Mouse (Mus musculus): Measurements from ENCODE around the gene Il5. TPM values are rescaled to one million over a fixed set of nuclear protein-coding genes. Genes with fewer than 3 reads are reported as not detected.

The Il5 gene
- not detected for total RNA-seq (2021)

DNA sequence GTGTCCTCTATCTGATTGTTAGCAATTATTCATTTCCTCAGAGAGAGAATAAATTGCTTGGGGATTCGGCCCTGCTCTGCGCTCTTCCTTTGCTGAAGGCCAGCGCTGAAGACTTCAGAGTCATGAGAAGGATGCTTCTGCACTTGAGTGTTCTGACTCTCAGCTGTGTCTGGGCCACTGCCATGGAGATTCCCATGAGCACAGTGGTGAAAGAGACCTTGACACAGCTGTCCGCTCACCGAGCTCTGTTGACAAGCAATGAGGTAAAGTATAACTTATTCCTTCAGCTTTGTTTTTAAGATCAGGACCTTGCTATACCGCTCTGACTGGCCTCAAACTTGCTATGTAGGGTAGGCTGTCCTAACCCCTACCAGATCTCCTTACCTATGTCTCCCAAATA, at the start of gene Il5:
Il5 (plus strand) TSS at position 80 of the 400 bp plus-strand sequence.
- no peak for DNase-seq

DNA sequence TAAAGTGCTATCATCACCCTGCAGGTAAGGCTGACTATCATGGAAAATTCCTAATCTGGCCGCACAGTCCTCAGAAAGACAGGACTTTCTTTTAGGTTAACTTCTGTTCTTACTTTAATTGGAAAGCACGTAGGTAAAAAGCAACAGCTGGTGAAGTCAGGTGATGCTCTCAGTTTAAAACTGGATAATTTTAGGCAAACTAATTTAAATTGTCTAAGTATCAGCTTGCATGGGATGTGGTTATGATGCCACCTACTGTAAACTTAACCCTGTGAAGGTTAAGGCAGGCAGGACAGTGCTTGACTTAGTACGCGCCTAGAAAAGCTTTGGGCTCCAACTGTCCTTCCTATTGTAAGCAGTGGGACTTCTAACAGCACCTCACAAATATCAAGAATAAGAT, 49.2 kb upstream of the Il5 start:
- no peak for DNase-seq

DNA sequence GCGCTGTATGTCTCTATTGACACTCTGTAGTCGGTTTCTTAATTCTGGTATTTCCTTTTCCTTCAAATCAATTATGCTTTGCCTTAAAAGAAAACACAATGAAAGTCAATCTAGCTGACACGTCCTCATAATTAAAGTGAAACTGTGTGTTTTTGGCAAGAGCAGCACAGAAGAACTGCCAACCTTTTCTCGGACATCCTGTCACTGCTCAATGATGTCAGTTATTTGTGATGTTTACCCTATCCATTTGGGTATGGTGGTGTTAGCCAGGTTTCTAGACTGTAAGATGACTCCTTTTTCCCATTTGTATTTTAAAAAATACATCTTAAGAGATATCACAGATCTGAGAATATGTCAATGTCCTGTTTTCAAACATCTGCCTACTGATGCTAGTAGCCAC, 40.5 kb upstream of the Il5 start:
- no peak for DNase-seq

DNA sequence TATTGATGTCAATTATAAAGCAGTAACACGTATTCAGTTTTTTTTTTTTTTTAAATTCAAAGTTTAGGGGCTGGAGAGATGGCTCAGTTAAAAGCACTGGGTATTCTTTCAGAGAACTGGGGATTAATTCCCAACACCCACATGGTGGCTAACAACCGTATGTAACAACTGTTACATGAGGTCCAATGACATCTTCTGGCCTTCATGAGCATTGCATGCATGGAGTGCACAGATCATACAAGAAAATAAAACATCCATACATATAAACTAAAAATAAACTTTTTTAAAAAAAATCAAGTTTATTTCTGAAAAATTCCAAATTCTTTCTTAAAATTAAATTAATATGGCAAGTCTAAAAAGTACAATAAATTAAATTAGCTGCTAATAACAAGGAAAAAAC, 38.9 kb upstream of the Il5 start:
- no peak for DNase-seq

DNA sequence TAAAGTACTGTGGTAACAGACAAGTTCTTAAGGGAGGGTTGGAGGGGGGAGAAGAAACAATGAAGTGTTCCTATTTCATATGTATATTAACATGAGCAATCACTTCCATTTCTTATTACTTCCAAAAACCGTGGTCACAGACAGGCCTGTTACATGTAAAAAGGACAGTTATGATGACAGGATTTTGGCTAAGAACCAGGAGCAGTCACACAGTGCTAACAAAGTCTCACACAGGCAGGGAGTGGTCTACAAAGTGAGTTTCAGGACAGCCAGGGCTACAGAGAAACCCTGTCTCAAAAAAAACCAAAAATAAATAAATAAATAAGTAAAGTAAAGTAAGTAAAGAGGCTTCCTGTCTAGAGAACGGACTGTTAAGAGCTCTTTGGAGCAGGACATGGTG, 38.4 kb upstream of the Il5 start:
- DNase-seq, result peak; percentile 34

DNA sequence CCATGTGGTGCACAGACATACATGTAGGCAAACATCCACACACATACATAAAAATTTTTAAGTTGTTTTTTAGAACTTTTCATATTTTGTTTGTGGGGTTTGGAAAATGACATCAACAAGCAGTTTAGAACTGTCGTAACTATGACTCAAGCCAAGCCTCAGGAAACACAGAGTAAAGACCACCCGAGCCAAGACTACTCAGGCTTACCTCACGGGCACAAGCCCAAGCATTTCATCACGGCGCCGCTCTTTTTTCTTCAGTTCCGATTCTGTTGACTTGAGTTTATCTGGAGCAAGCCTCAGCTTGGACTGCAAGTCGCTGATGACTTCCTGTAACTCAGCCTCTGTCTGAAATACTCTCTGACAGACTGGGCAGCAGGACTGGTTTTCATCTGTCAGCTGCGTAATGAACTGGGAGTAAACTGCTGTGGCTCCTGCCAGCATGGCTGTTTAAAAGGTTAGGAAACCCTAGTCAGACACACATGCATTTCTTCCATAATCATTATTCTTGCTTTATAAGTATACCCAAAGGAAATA, 37.5 kb upstream of the Il5 start:
- DNase-seq, result peak; percentile 29

DNA sequence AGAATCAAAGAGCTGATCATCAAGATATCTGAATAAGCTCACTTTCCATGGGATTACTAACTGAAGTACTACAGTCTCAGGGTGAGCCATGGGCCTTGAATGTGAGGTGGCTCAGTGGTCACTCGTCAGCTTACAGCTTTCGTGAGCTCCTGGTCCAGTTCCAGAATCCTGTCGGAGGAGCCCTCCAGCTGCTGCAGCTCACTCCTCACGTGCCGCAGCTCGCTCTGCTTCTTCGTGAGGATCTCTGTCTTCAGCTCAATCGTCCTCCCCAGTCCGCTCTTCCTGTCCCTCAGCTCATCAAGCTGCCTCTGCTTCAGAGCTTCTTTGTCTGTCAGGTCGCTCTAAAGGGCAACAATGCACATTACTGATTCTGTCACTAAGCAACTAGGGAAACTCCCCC, 28.6 kb upstream of the Il5 start:
- peak; percentile 37 for DNase-seq

DNA sequence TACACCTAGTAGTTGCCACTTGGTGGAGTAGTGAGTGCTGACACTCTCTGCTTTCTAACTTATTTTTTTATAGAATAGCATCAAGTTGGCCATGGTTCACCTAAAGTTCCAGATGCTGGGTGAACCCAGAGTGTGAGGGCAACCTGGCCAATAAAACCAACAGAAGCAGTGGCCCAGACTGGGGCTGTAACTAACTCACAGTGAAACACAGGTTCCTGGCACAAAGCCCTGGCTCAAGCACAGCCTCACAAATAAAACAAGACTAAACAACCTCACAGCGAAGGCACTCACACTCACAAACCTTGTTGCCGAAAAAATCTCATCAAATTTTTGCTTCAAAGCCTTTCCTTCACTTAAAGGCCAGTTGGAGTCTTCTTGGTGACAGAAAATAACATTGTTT, 22.1 kb upstream of the Il5 start:
- DNase-seq, result no peak

DNA sequence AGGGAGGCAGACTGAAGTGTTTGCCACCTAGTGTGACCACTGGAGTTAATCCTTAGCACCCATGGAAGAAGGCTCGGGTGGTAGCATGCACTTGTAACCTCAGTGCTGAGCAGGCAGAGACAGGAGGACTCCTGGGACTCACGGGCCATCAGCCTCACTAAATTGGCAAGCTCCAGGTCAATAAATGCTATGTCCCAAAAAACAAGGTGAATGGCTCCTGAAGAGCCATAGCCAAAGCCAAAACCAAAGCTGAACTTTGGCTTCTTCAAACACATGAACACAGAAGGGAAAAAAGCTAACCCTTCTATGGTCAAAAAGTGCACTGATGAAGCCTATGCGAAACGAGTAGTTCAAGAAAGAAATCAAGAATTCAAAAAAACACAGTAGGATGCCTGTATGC, 21.2 kb upstream of the Il5 start:
- DNase-seq, result no peak

DNA sequence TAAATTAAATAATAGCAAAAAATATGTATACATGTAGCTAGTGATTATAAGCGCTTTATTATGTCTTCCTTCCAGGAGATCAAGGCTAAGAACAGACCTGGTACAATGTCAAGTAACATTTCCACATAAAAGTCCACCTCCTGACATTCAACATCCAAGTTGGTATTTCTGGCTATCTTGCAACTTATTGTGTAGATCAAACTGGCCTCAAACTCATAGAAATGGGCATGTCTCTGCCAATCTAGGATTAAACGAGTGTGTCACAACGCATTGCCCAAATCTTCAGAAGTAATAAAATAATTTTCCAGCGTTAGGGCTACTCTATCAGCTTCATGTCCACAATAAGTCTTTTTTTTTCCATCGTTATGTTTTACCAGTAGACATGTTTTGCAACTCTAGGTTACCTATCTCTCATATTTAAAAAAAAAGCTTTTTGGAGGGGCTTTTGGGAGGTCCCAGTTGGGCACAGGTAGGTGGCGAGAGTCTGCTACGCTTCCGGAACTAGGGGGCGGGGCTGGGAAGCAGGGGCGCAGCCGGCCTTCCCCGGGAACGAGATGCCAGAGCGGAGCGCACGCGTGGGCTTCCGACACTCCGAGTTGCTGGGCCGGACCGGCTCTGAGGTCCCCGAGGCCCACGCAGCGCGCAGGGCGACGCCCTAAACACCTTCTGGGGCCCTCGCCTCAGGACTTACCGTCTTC, 14.2 kb upstream of the Il5 start:
- DNase-seq, result peak; percentile 45

DNA sequence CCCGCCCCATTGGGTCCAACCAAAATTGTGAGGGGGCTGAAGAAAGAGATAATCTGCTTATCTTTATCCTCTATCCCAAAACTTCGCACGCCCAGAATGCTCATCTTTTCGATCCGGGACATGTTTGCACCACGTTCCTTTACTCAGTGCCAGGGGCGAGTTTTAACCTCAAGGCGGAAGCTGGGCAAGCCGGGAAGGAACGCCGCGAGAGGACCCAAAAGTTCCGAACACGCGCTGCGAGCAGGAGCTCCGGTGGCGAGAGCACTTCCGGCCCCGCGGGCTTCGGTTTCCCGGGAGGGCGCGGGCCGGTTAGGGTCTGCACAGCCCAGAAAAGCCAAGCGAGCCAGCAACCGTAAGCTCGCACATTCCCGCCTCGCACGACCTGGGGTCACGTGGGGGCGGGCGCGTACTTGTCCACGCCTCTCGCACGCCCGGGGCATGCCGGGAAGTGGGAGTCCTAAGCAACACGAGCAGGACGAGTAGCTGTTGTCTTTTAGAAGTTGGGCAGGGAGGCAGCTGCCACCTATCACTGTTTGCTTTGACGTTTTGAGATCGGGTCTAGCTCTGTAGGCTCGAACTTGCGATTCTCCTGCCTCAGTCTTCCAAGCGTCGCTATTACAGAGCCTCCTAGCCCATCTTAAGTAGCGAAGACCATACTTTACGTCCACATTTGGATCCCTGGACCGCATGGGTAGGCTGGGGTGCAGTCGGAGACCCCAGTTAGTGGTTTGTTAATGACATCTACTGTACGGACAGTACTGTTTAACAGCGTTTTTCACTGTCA, 13.5 kb upstream of the Il5 start, which contains the start of gene Rad50:
Rad50 (minus strand) TSS at position 386 of the 784 bp plus-strand sequence.
- peak; percentile 90 for DNase-seq

DNA sequence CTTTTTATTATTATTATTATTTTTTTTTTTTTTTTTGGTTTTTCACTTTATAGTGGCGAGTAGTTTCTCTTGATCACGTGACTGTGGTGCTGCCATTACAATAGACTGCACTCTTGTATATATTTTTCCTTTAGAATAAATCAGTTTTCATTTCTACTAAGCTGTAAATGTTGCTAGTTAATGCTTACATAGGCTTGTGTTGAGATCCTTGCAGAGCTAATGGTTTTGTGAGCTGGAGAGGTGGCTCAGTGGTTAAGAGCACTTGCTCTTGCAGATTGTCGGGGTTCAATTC, 12.9 kb upstream of the Il5 start:
- no peak for DNase-seq

DNA sequence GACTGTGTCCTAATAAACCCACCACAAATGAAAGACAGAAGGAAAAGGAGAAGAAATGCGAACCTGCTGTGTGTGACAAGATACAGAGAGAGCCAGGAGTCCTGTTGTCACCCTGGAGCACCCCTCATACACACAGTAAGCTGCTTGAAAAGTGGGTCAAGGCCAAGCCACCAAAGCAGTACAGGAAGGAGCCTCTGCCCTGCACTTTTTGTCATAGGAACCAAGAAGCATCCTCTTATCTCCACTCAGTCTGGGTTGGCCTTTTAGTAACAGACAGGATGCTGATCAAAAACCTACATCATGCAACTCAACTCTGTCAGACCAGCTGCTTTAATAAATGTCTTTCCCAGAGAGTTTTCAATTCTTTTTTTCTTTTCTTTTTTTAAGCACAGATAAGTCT, 893 bp upstream of the Il5 start:
- no peak for DNase-seq

DNA sequence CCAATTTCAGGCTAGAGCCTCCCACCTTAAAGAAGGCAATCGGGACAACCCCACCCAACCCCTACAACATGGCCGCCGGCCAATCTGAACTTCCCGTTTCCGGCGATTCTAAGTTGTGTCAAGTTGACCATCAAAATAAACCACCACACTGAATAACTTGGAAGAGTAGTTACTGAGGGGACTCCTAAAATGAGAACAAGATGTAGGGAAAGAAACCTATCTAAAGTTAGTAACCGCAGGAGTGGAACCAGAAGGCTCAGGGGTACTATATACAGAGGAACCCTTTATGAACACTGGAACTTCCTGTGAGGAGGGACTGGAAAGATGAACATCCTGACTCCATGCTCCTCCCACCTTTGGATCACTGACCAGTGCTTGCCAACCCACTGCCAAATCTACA, 10.9 kb downstream of the Il5 start:
- DNase-seq, result no peak

DNA sequence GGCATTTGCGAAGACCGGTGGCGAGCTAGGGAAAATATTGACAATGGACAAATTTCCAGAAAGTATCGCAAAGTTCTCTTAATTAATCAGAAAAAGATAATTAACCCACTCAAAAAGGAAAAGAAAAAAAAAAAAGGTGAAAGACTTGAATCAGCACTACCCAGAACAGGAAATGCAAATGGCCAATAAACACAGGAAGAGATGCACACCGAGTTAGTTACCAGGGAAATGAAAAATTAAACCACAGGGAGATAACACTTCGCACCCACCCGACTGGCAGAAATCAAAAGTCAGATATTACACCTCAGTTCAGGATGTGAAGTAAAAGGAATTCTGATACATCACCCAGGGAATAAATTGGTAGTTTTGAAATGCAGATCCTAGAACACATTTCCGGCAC, 11.7 kb downstream of the Il5 start:
- DNase-seq, result no peak

DNA sequence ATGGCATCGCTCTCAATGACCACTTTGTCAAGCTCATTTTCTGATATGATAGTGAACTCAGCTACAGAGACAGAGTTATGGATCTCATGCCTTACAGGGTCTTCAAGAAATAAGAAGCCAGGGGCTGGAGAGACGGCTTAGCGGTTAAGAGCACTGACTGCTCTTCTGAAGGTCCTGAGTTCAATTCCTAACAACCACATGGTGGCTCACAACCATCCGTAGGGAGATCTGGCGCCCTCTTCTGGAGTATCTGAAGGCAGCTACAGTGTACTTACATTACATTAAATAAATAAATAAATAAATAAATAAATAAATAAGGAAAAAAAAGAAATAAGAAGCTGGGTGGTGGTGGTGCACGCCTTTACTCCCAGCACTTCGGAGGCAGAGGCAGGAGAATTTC, 13.2 kb downstream of the Il5 start:
- no peak for DNase-seq

DNA sequence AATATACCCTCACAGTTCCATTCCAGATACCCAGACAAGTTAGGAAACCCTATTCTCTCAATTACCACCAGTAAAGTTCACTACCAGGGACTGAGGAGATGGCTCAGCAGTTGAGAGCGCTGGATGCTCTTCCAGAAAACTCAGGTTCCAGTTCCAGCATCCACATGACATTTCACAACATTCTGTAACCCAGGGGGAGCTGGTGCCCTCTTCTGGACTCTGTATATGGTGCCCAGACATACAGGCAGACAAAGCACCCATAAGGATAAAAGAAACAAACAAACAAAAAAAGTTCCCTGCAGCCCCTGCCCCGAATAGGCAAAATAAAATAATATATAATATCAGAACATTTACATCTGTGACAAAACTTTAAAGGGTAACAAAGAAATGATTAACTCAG, 13.8 kb downstream of the Il5 start:
- no peak for DNase-seq

DNA sequence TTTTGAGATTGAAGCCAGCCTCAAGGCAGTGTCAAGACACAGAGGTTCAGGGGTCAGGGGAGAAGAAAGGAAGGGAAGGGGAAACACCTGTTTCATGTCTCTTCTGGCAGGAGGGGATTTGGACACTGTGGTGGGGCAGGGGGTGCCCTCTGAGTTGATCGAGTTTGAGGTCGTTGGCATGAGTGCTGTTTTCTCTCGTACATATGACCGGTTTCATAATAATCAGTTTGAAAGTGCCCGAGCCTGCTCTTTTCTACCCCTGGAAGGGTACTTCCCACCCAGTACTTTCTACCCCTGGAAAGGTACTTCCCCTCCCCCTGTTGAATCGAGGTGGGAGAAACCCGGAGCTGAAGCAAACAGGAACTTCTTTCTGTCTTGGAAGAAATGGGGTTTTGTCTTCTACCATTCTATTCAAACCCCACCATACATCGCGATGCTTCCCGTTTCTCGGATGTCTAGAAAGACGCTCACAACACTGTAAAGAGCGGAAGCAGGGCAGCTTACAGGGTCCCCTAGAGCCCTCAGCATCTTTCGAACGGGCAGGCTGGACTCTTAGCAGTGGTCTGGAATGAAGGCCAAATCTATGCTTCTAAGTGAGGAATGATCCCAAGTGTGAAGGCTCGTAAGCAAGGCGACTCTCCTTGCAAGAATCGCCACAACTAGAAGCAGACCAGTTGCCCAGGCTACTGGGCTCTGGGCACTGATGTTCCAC, 14.5 kb downstream of the Il5 start:
- no peak for DNase-seq

DNA sequence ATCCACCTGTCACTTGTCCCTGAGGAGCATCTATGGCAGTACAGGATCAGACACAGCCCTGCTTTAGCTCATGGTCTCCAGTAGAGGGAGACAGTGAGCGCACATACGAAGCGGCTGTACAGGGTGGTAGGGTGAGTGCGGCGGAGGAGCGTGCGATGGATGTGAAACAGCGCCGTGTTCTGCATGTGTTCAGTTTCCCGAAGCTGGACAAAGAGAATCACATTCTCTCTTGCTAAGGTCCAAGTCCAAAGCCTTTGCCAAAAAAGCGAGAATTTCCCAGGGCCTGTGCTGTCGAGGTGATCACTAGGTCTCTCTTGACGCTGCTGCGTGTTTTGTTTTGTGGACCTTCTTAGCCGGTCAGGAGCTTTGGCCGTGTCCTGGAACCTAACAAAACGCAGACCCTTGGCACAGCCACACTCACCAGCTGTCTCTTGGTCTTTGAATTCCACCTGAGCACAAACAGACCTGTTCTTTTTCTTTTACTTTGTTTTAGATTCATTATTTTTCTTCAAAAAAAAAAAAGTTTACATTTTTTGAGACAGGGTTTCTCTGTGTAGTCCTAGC, 15.2 kb downstream of the Il5 start:
- DNase-seq, result peak; percentile 71

DNA sequence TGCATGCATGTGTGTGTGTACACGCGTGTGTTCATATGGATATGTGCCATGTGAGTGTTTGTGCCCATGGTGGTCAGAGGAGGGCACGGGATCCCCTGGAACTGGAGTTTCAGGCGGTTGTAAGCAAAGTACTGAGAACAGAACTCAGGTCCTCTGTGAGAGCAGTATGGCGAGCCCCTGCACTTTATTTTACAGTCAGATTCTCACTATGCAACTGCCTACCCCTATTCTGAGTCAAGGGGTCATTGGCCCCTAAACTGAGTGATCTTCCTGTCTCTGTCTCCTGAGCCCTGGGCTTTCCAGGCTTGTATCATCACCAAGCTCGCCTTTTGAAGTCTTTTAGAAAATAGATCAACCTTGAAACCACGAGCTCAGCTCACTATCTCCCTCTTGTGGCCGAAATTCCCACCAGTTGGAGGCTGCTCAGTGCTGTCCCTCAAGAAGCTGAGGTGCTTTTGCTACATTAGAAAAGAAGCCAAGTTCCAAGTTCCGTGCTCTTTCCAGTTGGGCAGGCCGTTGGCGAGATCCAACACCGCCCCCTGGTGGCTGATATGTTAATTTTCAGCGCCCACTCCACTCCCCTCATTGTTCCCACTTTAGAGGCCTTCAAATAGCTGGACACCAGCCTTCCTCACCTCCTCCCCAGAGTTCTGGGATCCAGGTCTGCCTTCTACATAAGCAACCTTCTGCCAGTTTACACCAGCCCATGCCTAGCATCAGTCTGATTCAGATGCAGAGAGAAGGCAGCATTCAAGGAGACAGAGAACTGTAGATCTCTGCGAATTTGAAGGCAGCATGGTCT, 16.4 kb downstream of the Il5 start:
- DNase-seq, result peak; percentile 86

DNA sequence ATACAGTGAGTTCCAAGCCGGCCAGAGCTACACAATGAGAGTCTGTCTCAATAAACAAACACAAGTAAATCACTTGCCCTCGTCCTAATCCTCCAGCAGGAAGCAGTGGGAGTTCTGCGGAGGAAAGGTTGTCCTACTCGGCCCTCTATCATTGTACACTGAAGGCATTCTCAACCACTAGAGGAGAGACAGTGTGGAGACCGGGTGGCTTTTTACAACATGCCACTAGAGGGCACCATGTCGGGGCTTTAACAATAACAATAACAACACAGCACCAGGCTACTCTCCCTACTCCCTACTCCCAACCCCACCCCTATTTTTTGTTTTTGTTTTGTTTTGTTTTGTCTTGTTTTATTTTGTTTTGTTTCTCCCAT, 17.0 kb downstream of the Il5 start:
- DNase-seq, result peak; percentile 71

DNA sequence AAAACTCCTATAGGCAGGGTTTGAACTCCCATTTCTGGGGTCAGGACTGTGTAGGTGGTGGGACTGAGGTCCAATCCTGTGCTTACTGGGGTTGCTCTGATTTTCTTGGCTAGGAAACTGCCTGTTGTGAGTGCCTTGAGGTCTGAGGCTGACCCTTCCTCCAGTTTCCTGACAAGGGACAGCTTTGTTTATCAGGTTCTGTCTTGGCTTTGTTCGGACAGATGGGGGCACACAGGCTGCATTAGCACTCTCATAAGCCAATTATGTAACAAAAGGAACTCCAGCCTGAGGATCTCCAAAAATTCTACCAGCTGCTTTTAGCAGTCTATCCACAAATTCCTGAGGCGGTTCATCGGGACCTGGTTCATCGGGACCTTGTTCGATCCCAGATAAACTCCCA, 21.8 kb downstream of the Il5 start:
- DNase-seq, result peak; percentile 17
